Mouse (Mus musculus) intestine, embryonic 16.5 days (tissue): ENCODE results near the gene Cntnap1. TPM values are rescaled to one million over a fixed set of nuclear protein-coding genes. Genes with fewer than 3 reads are reported as not detected.

ENCODE experiments used
- ATAC-seq: fragments of 200-750 bp; cut with Nextera tagmentation; 2 replicates; pipeline ENCODE4 v1.8.0; 2017; ENCODE audit warnings: moderate TSS enrichment, moderate library complexity
- H3K27ac ChIP-seq: fragments of 300-500 bp; sonication (generic); 2 replicates; pipeline ENCODE4 v1.5.1; 2014; ENCODE audit warnings: mild to moderate bottlenecking, low read length
- H3K27me3 ChIP-seq: fragments of 300-500 bp; sonication (generic); replicated peaks from 2 replicates; pipeline ENCODE4 v1.6.1; 2014; ENCODE audit warnings: low read length, control low read depth, mixed read lengths; ENCODE audit not compliant: control insufficient read depth, insufficient read depth
- H3K36me3 ChIP-seq: fragments of 300-500 bp; sonication (generic); 2 replicates; pipeline ENCODE4 v1.6.1; 2014; ENCODE audit warnings: low read length, control low read depth; ENCODE audit not compliant: control insufficient read depth, insufficient read depth
- H3K4me1 ChIP-seq: fragments of 300-500 bp; sonication (generic); 2 replicates; pipeline ENCODE4 v1.6.1; 2014; ENCODE audit warnings: low read length, control low read depth, mixed read lengths; ENCODE audit not compliant: control insufficient read depth, insufficient read depth
- H3K4me2 ChIP-seq: fragments of 300-500 bp; sonication (generic); 2 replicates; pipeline ENCODE4 v1.6.1; 2014; ENCODE audit warnings: low read depth, low read length, control low read depth
- H3K4me3 ChIP-seq: fragments of 300-500 bp; sonication (generic); 2 replicates; pipeline ENCODE4 v1.5.1; 2014; ENCODE audit warnings: mild to moderate bottlenecking, low read length
- H3K9ac ChIP-seq: fragments of 300-500 bp; sonication (generic); 2 replicates; pipeline ENCODE4 v1.6.1; 2014; ENCODE audit warnings: low read depth, low read length
- H3K9me3 ChIP-seq: fragments of 300-500 bp; sonication (generic); 2 replicates; pipeline ENCODE4 v1.6.1; 2016; ENCODE audit warnings: low read length, control low read depth; ENCODE audit not compliant: control insufficient read depth
- WGBS: fragments of 180-500 bp; shearing (Covaris S2); extraction: QIAGEN DNeasy Blood & Tissue Kit; methylation state at CpG from one replicate; pipeline ENCODE4 v1.1.7; 2014; 5-methylcytosine and 5-hydroxymethylcytosine counted together
- polyA plus RNA-seq: library from polyadenylated mRNA; unstranded; fragments of >200 nt; fragmentation: Nextera tagmentation; extraction: Ambion mirVana; gene quantifications from 2 replicates; pipeline ENCODE4 v1.2.1, GENCODE M21; 2015

Gene Cntnap1
- polyA plus RNA-seq, 1 experiment from 2014 or later: 0.87 TPM

GRCm38 (mm10) chr11:101167211-101167962 lies 2.9 kb upstream of the Cntnap1 start:
- H3K4me3 ChIP-seq: no peak overlapping the region
- no peak overlapping the region for H3K27ac ChIP-seq
- no peak overlapping the region for H3K4me2 ChIP-seq
- no peak for ATAC-seq
- WGBS: 74% methylated on average over 19 of the region's 19 CpGs
- no peaks in the 10 kb centered on the region for H3K9me3 ChIP-seq
- peaks cover 18% of the 10 kb centered on the region for H3K36me3 ChIP-seq
- peaks cover 8% of the 10 kb centered on the region; the same call in 1 of the 2 replicates for H3K27me3 ChIP-seq
- no peak overlapping the region for H3K9ac ChIP-seq
- peaks cover 39% of the 10 kb centered on the region for H3K4me1 ChIP-seq

DNA sequence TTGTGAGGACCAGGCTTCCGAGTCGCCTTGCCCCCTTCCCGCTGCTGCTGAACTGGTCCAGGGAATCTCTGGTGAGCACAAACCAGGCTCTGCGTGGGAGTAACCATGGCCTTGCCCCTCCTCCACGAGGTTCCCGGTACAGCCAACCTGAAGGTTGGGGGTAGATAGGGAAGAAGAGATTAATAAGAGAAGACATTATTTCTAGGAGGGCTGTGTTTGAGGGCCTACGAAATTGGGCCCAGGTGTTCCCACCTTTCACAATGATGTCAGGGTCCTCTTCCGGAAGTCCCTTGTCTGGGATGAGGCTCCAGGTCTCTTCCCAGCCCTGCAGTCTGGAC lies 2.4 kb upstream of the Cntnap1 start:
- Histone ChIP-seq H3K9ac (no peak overlapping the region), H3K4me2 (no peak overlapping the region), H3K9me3 (no peaks in the 10 kb centered on the region), H3K36me3 (peaks cover 18% of the 10 kb centered on the region), H3K4me3 (no peak overlapping the region), H3K27me3 (peaks cover 8% of the 10 kb centered on the region; the same call in 1 of the 2 replicates), H3K27ac (no peak overlapping the region), H3K4me1 (peaks cover 38% of the 10 kb centered on the region)
- 71% methylated on average over 8 of the region's 8 CpGs for WGBS
- ATAC-seq: no peak

DNA sequence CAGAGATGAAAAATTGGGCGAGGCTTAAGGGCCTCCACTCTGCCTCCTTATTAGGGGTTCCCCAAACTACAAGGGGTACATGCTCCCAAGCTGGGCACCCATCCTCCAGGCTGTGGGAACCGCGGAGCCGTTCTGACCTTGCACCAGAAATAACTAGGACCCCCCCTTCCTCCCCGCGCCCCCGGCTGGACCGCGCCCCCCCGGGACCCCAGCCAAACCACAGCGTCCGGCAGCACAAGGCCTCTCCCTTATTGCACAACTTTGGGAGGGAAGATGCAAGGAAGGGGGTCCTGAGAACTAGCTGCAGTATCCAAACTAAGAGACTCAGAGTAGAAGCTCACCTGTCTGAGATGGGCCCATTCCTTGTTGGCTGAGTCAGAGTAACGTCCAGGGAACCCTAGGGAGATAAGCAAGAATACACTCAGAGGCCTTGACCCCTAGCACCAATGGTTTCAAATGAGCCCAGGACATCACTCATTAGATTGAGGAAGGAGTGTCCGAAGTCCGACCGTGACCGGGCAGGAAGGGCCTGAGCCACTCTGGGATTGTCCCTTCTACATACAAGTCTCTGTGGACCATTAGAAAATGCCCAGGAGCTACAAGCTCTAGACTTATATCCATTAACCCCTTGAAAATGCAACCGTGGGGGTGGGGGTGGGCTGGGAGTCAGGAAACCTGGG lies 1.9 kb upstream of the Cntnap1 start:
- no peak for ATAC-seq
- no peaks in the 10 kb centered on the region for H3K9me3 ChIP-seq
- H3K36me3 ChIP-seq: peaks cover 18% of the 10 kb centered on the region
- H3K27me3 ChIP-seq: peaks cover 8% of the 10 kb centered on the region; the same call in 1 of the 2 replicates
- peak overlapping the region; percentile 33; the same call in 1 of the 2 replicates for H3K9ac ChIP-seq
- peak overlapping the region; percentile 69; the same call in 1 of the 2 replicates for H3K4me3 ChIP-seq
- peaks cover 38% of the 10 kb centered on the region for H3K4me1 ChIP-seq
- no peak overlapping the region for H3K27ac ChIP-seq
- H3K4me2 ChIP-seq: peak overlapping the region; percentile 95
- 72% methylated on average over 16 of the region's 18 CpGs for WGBS

GRCm38 (mm10) chr11:101169301-101170107 lies 819 bp upstream of the Cntnap1 start:
- Histone ChIP-seq H3K4me1 (peaks cover 39% of the 10 kb centered on the region), H3K27ac (no peak overlapping the region), H3K9me3 (no peaks in the 10 kb centered on the region), H3K27me3 (0 out of 2 replicates have a peak, but pooled peaks cover 8% of the 10 kb centered on the region), H3K4me2 (peak overlapping the region; percentile 95), H3K9ac (peak overlapping the region; percentile 77), H3K4me3 (peak overlapping the region; percentile 69), H3K36me3 (peaks cover 18% of the 10 kb centered on the region)
- 18% methylated on average over 17 of the region's 17 CpGs for WGBS
- no peak for ATAC-seq

- Histone ChIP-seq H3K9ac (peak within 1 kb of the TSS; percentile 77), H3K4me1 (peaks cover 50% of the 10 kb centered on the region), H3K27me3 (0 out of 2 replicates have a peak, but pooled peaks cover 7% of the 10 kb centered on the region), H3K4me2 (peak within 1 kb of the TSS; percentile 95), H3K27ac (peak within 1 kb of the TSS; percentile 95), H3K9me3 (no peaks in the 10 kb centered on the region), H3K36me3 (peaks cover 18% of the 10 kb centered on the region), H3K4me3 (peak within 1 kb of the TSS; percentile 69)
- ATAC-seq: peak; percentile 91
- WGBS: under 1% methylated on average over 49 of the region's 50 CpGs
Measured at GRCm38 (mm10) chr11:101170811-101171610, 688 bp downstream of the Cntnap1 start, which contains the start of gene Plekhh3. Gene Plekhh3, minus strand, starts transcription at chr11:101171351.

- WGBS: under 1% methylated on average over 31 of the region's 31 CpGs
- Histone ChIP-seq H3K27me3 (peaks cover 4% of the 10 kb centered on the region; the same call in 1 of the 2 replicates), H3K27ac (peak overlapping the region; percentile 95), H3K4me2 (peak overlapping the region; percentile 75), H3K9me3 (no peaks in the 10 kb centered on the region), H3K9ac (peak overlapping the region; percentile 71), H3K4me1 (peaks cover 56% of the 10 kb centered on the region), H3K4me3 (peak overlapping the region; percentile 69), H3K36me3 (peaks cover 11% of the 10 kb centered on the region)
- peak; percentile 66 for ATAC-seq
Measured at GRCm38 (mm10) chr11:101171721-101172433, 1.6 kb downstream of the Cntnap1 start.

- peak overlapping the region; percentile 69 for H3K4me3 ChIP-seq
- ATAC-seq: no peak
- peak overlapping the region; percentile 95 for H3K27ac ChIP-seq
- H3K4me1 ChIP-seq: peaks cover 59% of the 10 kb centered on the region
- peaks cover 4% of the 10 kb centered on the region; the same call in 1 of the 2 replicates for H3K27me3 ChIP-seq
- peak overlapping the region; percentile 75 for H3K4me2 ChIP-seq
- H3K36me3 ChIP-seq: peaks cover 6% of the 10 kb centered on the region
- peak overlapping the region; percentile 71 for H3K9ac ChIP-seq
- WGBS: 14% methylated on average over 5 of the region's 5 CpGs
- H3K9me3 ChIP-seq: no peaks in the 10 kb centered on the region
Measured at GRCm38 (mm10) chr11:101172434-101172815, 2.1 kb downstream of the Cntnap1 start.

DNA sequence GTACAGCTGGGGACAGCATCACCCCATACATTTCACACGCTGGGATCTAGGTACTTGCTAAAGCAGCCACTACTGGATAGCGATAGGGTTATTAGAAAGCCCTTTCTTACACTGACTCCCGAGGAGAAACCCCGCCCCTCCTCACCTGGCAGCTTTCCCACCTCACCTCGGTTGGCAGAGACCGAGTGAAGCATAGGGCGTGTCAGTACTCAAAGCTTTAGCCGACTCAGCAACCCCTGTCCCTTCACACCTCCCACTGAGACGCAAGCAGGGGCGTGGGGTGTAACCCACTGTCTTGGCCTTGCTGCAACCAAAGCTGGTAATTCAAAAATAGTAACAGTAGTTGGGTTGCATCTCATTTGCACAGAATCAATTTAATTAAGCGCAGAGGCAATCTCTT lies 2.8 kb downstream of the Cntnap1 start:
- peaks cover under 1% of the 10 kb centered on the region; the same call in 1 of the 2 replicates for H3K27me3 ChIP-seq
- peak overlapping the region; percentile 65; the same call in 1 of the 2 replicates for H3K27ac ChIP-seq
- no peaks in the 10 kb centered on the region for H3K9me3 ChIP-seq
- H3K4me3 ChIP-seq: peak overlapping the region; percentile 39
- peak overlapping the region; percentile 63; the same call in 1 of the 2 replicates for H3K9ac ChIP-seq
- H3K4me2 ChIP-seq: peak overlapping the region; percentile 87
- H3K4me1 ChIP-seq: peaks cover 59% of the 10 kb centered on the region
- 11% methylated on average over 11 of the region's 11 CpGs for WGBS
- ATAC-seq: no peak
- H3K36me3 ChIP-seq: no peaks in the 10 kb centered on the region
